Mouse (Mus musculus) cortical plate, adult 2 months (tissue): ENCODE measurements around the gene Gm11756. TPM values are rescaled to one million over a fixed set of nuclear protein-coding genes. Genes with fewer than 3 reads are reported as not detected.
"Not testable (repeated sequence)": the region's sequence is repeated elsewhere in the genome, so short reads cannot be mapped to it uniquely, and the experiment has no call there.

ENCODE experiments used
- H3K27ac ChIP-seq: fragments of 200-500 bp; 2 replicates; pipeline ENCODE4 v1.5.1; 2012; ENCODE audit warnings: low read length, control low read depth, inconsistent platforms; ENCODE audit not compliant: insufficient read depth
- H3K4me1 ChIP-seq: fragments of 200-500 bp; 2 replicates; pipeline ENCODE4 v1.6.1; 2011; ENCODE audit warnings: low read length; ENCODE audit not compliant: control insufficient read depth, insufficient read depth
- H3K4me3 ChIP-seq: fragments of 200-500 bp; 2 replicates; pipeline ENCODE4 v1.5.1; 2011; ENCODE audit warnings: mild to moderate bottlenecking, low read length, control low read depth; ENCODE audit not compliant: insufficient read depth
- CTCF ChIP-seq: fragments of 200-500 bp; IDR thresholded peaks from 2 replicates; pipeline ENCODE4 v1.5.1; 2011; ENCODE audit warnings: mild to moderate bottlenecking, control low read depth, low read length; ENCODE audit not compliant: insufficient read depth; ENCODE audit errors: extremely low read depth
- POLR2A ChIP-seq: fragments of 200-500 bp; IDR thresholded peaks from 2 replicates; pipeline ENCODE4 v1.6.1; 2011; ENCODE audit warnings: mild to moderate bottlenecking, low read length, control low read depth; ENCODE audit not compliant: insufficient read depth; ENCODE audit errors: extremely low read depth
- polyA plus RNA-seq: library from polyadenylated mRNA; depleted of rRNA; stranded (reverse); fragments of >200 nt; gene quantifications from 2 replicates; pipeline ENCODE4 v1.2.3, GENCODE M21; 2012; rRNA removed

Gene Gm11756
- polyA plus RNA-seq = not detected in 2 replicates

DNA sequence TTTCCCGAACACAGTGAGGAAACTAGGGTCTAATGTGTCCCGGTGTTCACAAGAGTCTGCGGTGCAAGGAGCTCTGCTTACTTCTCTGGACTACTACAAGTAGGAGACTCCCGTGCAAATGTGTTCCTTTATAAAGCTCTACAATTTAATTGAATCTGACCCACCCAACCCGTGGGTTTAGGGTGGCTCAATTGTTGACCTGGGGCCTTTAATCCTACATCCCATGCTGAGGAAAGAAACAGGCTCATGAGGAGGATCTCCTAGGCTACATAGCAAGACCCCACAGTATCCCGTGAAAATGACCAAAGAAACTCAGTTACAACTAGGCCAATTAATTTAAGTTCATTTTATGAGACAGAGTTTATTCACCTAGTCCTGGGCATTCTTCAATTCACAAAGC, at the start of gene Gm11756:
Gm11756 (minus strand) TSS at position 101 of the 400 bp plus-strand sequence.
- H3K4me1 ChIP-seq, H3K4me3 ChIP-seq, H3K27ac ChIP-seq: not testable (repeated sequence)

DNA sequence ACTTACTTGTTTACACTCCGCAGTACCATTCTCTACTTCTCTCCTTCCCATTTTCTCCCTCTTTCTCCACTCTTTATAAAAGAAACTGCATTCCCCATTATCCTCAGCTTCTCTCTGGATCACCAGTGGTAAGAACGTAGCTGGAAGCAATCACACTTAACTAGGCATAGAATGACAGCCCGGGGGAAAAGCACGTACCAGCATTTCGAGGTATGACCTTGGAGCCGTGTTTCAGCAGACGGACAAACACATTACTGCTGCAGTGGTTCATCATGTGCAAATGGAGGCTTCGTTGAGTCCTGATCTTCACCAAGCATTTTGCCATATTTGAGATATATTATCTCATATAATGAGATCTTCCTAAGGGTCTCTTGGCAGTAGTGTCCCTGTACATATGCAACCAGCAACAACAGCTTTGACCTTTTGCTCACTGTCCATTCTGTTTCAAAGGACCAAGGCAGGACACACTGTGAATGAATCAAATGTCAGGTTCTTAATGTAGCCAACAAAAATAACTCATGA, 29.9 kb upstream of the Gm11756 start, which contains the start of gene 2310002L09Rik:
2310002L09Rik (minus strand) TSS at position 472 of the 522 bp plus-strand sequence.
- H3K4me1 ChIP-seq = no peaks in the 10 kb centered on the region
- no peak within 1 kb of the TSS for H3K27ac ChIP-seq
- H3K4me3 ChIP-seq = no peak within 1 kb of the TSS
- no peak for TF ChIP-seq CTCF
- TF ChIP-seq POLR2A = no peak

GRCm38 (mm10) chr4:73905853-73906252, 14.7 kb downstream of the Gm11756 start, which contains the start of gene Gm13871:
Gm13871 (minus strand) TSS chr4:73905953.
- H3K4me1 ChIP-seq, H3K27ac ChIP-seq, H3K4me3 ChIP-seq: not testable (repeated sequence)

GRCm38 (mm10) chr4:73891012-73891411, 29.5 kb downstream of the Gm11756 start, which contains the start of gene Gm11757:
Gm11757 (minus strand) TSS chr4:73891112.
- H3K27ac ChIP-seq, H3K4me1 ChIP-seq, H3K4me3 ChIP-seq: not testable (repeated sequence)

- not testable (repeated sequence) for H3K4me3 ChIP-seq, H3K4me1 ChIP-seq, H3K27ac ChIP-seq
These were observed 44.4 kb downstream of the Gm11756 start, which contains the start of gene Gm11758 for GRCm38 (mm10) chr4:73876166-73876565. Gm11758 (minus strand) TSS chr4:73876266.

Other genes starting within 250 kb of the Gm11756 start
- not detected in 2 replicates for gene Gm428, start 237.2 kb downstream of the Gm11756 start, polyA plus RNA-seq
- 0.06 TPM in 1 of 2 replicates, not detected in the other for gene Rasef, start 129.8 kb downstream of the Gm11756 start, polyA plus RNA-seq
- gene Gm11758, start 44.5 kb downstream of the Gm11756 start, polyA plus RNA-seq = not detected in 2 replicates
- gene Gm11757, start 29.6 kb downstream of the Gm11756 start, polyA plus RNA-seq = not detected in 2 replicates
- gene Gm13871, start 14.8 kb downstream of the Gm11756 start, polyA plus RNA-seq = not detected in 2 replicates
- gene 2310002L09Rik, start 30.1 kb upstream of the Gm11756 start, polyA plus RNA-seq = not detected in 2 replicates
- 6.1 and 6.5 TPM in 2 replicates for gene Frmd3, start 92.7 kb upstream of the Gm11756 start, polyA plus RNA-seq